Mouse (Mus musculus) CD4-positive, CD25-positive, alpha-beta regulatory T cell, adult 4 months (primary cell): Measurements from ENCODE around the gene Scyl2. TPM values are rescaled to one million over a fixed set of nuclear protein-coding genes. Genes with fewer than 3 reads are reported as not detected.
"Not testable (repeated sequence)": the region's sequence is repeated elsewhere in the genome, so short reads cannot be mapped to it uniquely, and the experiment has no call there.

Experiments used
- ATAC-seq: one replicate; pipeline ENCODE4 v1.8.0; 2017
- polyA plus RNA-seq, 2 experiments: library from polyadenylated mRNA; unstranded; fragments of 100-300 nt; shearing (Covaris generic); gene quantifications; one replicate each; pipeline ENCODE4 v1.2.1; 2017

Gene Scyl2
- 1 to 10 TPM; 9.1 to 9.8 TPM for polyA plus RNA-seq

- peak; percentile 97 for ATAC-seq
These were observed at the start of gene Scyl2 for GRCm38 (mm10) chr10:89686139-89686808. Gene Scyl2, minus strand, starts transcription at chr10:89686285.

GRCm38 (mm10) chr10:89732001-89732794, 46.1 kb upstream of the Scyl2 start, which contains the start of gene Actr6:
Gene Actr6, minus strand, starts transcription at chr10:89732295.
- ATAC-seq = peak; percentile 100

- no peak for ATAC-seq
These were observed 45.3 kb upstream of the Scyl2 start for GRCm38 (mm10) chr10:89731341-89731740.

GRCm38 (mm10) chr10:89730386-89730785, 44.3 kb upstream of the Scyl2 start:
- no peak for ATAC-seq

- ATAC-seq = no peak
These were observed 36.4 kb upstream of the Scyl2 start for GRCm38 (mm10) chr10:89722247-89723195.

- ATAC-seq = no peak
These were observed 34.7 kb upstream of the Scyl2 start for GRCm38 (mm10) chr10:89720796-89721195.

GRCm38 (mm10) chr10:89720252-89720651, 34.2 kb upstream of the Scyl2 start:
- no peak for ATAC-seq

- no peak for ATAC-seq
These were observed 28.8 kb upstream of the Scyl2 start for GRCm38 (mm10) chr10:89714910-89715309.

- ATAC-seq = peak; percentile 20
These were observed 22.6 kb upstream of the Scyl2 start for GRCm38 (mm10) chr10:89708720-89709119.

- no peak for ATAC-seq
These were observed 21.3 kb upstream of the Scyl2 start for GRCm38 (mm10) chr10:89707397-89707796.

- peak; percentile 97 for ATAC-seq
These were observed 17.0 kb upstream of the Scyl2 start for GRCm38 (mm10) chr10:89703042-89703441.

GRCm38 (mm10) chr10:89697956-89698355, 11.9 kb upstream of the Scyl2 start:
- no peak for ATAC-seq

GRCm38 (mm10) chr10:89696270-89696669, 10.2 kb upstream of the Scyl2 start:
- ATAC-seq = not testable (repeated sequence)

GRCm38 (mm10) chr10:89695194-89695911, 9.3 kb upstream of the Scyl2 start:
- ATAC-seq = no peak

GRCm38 (mm10) chr10:89690021-89690420, 3.9 kb upstream of the Scyl2 start:
- no peak for ATAC-seq

- no peak for ATAC-seq
These were observed 1.4 kb upstream of the Scyl2 start for GRCm38 (mm10) chr10:89687455-89687854.

- ATAC-seq = peak; percentile 38
These were observed 520 bp downstream of the Scyl2 start for GRCm38 (mm10) chr10:89685391-89686138.

- no peak for ATAC-seq
These were observed 3.1 kb downstream of the Scyl2 start for GRCm38 (mm10) chr10:89682961-89683360.

- ATAC-seq = no peak
These were observed 3.9 kb downstream of the Scyl2 start for GRCm38 (mm10) chr10:89682157-89682556.

GRCm38 (mm10) chr10:89681706-89682105, 4.4 kb downstream of the Scyl2 start:
- no peak for ATAC-seq

GRCm38 (mm10) chr10:89680517-89680916, 5.6 kb downstream of the Scyl2 start:
- no peak for ATAC-seq
